Mouse (Mus musculus) ES-E14 (cell line): ENCODE measurements around the gene Trp53i11. TPM values are rescaled to one million over a fixed set of nuclear protein-coding genes. Genes with fewer than 3 reads are reported as not detected.

Experiments
- DNase-seq: peaks from one replicate; pipeline ENCODE4 v3.0.0-alpha.2; 2013; ENCODE audit warnings: low read depth, low spot score
- H3K27ac ChIP-seq: 2 replicates; pipeline ENCODE4 v1.5.1; 2012; ENCODE audit warnings: low read depth, mild to moderate bottlenecking, low read length, moderate library complexity, mixed read lengths; ENCODE audit not compliant: poor library complexity, insufficient read depth, severe bottlenecking
- H3K36me3 ChIP-seq: 2 replicates; pipeline ENCODE4 v1.6.1; 2012; ENCODE audit warnings: mild to moderate bottlenecking, low read length, moderate library complexity, mixed read lengths; ENCODE audit not compliant: control insufficient read depth, poor library complexity, insufficient read depth, severe bottlenecking
- H3K4me1 ChIP-seq, 2 experiments: fragments of 150-350 bp in 1 of 2; sonication (generic) in 1 of 2; 2 replicates each; pipeline ENCODE4 v1.6.1; 2012; ENCODE audit warnings: low read length in 2 of 2, mild to moderate bottlenecking in 1 of 2, mixed read lengths in 1 of 2; ENCODE audit not compliant: control insufficient read depth in 2 of 2, insufficient read depth in 2 of 2, poor library complexity in 1 of 2
- H3K4me3 ChIP-seq, 2 experiments: fragments of 150-350 bp in 1 of 2; sonication (generic) in 1 of 2; 2 replicates each; pipeline ENCODE4 v1.5.1; 2012; ENCODE audit warnings: low read length in 2 of 2, low read depth in 1 of 2, mild to moderate bottlenecking in 1 of 2, mixed read lengths in 1 of 2; ENCODE audit not compliant: insufficient read depth in 1 of 2, poor library complexity in 1 of 2, severe bottlenecking in 1 of 2
- H3K9ac ChIP-seq: 2 replicates; pipeline ENCODE4 v1.6.1; 2012; ENCODE audit warnings: low read depth, mild to moderate bottlenecking, low read length, mixed read lengths; ENCODE audit not compliant: poor library complexity, insufficient read depth, severe bottlenecking
- H3K9me3 ChIP-seq: fragments of 150-350 bp; sonication (generic); 2 replicates; pipeline ENCODE4 v1.6.1; 2012; ENCODE audit warnings: low read depth, mild to moderate bottlenecking, low read length; ENCODE audit not compliant: control insufficient read depth, insufficient read depth
- CHD2 ChIP-seq: IDR thresholded peaks from 2 replicates; pipeline ENCODE4 v1.6.1; 2014; ENCODE audit warnings: mild to moderate bottlenecking, low read depth, low read length, inconsistent platforms
- HCFC1 ChIP-seq: IDR thresholded peaks from 2 replicates; pipeline ENCODE4 v1.6.1; 2012; ENCODE audit warnings: low read length, inconsistent platforms, borderline replicate concordance; ENCODE audit not compliant: insufficient read depth
- MAFK ChIP-seq: IDR thresholded peaks from 2 replicates; pipeline ENCODE4 v1.6.1; 2014; ENCODE audit warnings: mild to moderate bottlenecking, low read depth, low read length, inconsistent platforms; ENCODE audit not compliant: insufficient read depth
- ZC3H11A ChIP-seq: IDR thresholded peaks from 2 replicates; pipeline ENCODE4 v1.6.1; 2012; ENCODE audit warnings: low read depth, mild to moderate bottlenecking, inconsistent platforms, low read length, borderline replicate concordance
- ZNF384 ChIP-seq: IDR thresholded peaks from 2 replicates; pipeline ENCODE4 v1.6.1; 2012; ENCODE audit warnings: low read depth, low read length, inconsistent platforms
- in situ Hi-C, 2 experiments: fragments of 600-800 bp; cut with MboI; formaldehyde crosslinking; loops; one replicate each; pipeline ENCODE4 v1.15.1; 2025; ENCODE audit warnings: low sequenced_read_pairs in 2 of 2, inconsistent platforms in 1 of 2; ENCODE audit not compliant: unreplicated experiment in 2 of 2
- total RNA-seq: library from RNA; depleted of rRNA; stranded (reverse); fragments of 300-350 nt; gene quantifications from 2 replicates; pipeline ENCODE4 v1.2.3, GENCODE M21; 2012

The Trp53i11 gene
- total RNA-seq, 1 experiment, result 21.7 TPM

DNA sequence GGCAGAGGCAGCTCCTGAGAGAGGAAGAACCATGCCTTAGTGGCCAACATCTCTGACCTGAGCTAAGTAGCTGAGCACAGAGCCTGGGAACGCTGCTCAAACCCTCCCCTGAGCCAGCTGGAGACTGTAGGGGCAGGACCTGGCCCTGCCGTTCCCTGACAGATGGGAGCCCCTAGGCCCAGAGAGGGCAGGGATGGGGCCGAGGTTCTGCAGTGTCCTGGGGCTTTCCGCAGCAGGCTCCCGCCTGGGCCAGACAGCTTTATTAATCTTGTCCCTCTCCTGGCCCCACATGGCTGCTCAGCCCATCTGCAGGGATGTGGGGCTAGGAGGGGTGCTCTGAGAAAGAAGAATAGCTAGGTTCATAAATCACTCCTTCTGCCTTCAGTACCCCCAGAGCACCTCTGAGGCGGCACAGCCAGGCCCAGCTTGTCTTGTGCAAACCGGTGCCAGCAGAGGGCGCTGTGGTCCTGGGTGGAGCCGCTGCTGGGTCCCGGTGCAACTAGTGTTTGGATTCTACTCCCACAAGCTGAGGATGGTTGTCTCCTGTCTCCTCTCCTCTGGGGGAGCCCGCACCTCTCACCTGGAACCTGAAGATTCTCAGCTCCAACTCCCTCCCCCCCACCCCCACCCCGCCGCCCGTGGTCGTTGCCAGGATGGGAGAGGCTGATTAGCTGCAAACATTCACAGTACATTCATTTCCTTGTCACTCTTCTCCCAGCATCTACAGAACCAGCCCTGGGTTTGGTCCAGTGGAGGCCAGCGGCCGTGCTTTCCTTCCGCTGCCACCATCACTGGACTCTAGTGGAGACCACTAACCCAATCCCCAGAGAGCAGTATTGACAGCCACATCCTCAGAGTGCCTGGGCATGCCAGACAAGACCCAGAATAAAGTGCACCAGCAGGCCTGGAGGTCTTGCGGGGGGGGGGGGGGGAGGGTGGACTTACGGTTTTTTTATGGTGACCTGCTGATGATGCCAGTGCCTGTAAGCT is 39.6 kb downstream of the Trp53i11 start:
- peaks cover 0 to 2% of the 10 kb centered on the region in 2 experiments; a peak in 1 of 4 replicates for H3K4me1 ChIP-seq
- TF ChIP-seq ZC3H11A (peak; percentile 60; the same call in 1 of the 2 replicates), HCFC1 (no peak)
- no peak overlapping the region for H3K4me3 ChIP-seq
- H3K9me3 ChIP-seq, result no peaks in the 10 kb centered on the region
- H3K36me3 ChIP-seq, result no peaks in the 10 kb centered on the region
- H3K27ac ChIP-seq, result no peak overlapping the region
- in situ Hi-C loops, result loop anchor here in 1 of 2 experiments (10.0 kb wide), 1 partner anchor 108 kb away; the partner anchor contains the start of gene Tspan18
- no peak overlapping the region for H3K9ac ChIP-seq
- DNase-seq, result peak; percentile 60

DNA sequence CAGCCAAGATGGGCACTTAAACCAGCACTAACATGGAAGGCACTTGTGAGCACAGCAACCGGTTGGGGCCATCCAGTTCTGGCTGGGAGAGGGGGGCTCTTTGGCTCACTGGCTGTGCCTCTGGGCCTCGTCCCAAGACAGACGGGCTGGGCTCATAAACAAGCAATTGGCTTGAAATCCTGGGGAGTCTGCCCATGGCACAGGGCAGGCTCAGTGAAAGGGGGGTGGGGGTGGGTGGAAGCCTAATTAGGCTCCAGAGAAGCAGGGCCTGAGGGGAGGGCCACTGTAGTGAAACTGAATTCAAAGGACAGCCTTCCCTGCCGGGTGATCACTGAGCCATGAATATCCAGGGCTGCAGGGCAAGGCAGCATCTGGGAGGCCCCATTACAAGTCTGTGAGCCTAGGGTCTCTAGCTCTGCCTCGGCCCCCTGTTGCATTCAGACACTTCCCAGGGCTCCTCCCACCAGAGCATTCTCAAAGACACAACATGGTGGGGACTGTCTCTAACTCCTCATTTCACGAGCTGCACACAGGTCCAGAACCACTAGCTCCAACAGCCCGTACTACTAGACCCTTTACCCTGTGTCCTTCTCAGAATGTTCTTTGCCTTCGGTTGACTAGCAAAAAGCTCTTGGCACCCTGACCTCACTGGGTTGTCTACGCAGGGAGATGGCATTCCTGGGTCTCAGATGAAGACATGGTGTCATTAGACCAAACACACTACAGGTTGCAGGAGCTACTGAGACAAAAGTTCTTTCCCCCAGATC is 40.5 kb downstream of the Trp53i11 start:
- Histone ChIP-seq H3K4me3 (no peak overlapping the region), H3K4me1 (peaks cover 0 to 2% of the 10 kb centered on the region in 2 experiments; a peak in 1 of 4 replicates), H3K9me3 (no peaks in the 10 kb centered on the region), H3K36me3 (no peaks in the 10 kb centered on the region), H3K9ac (no peak overlapping the region), H3K27ac (no peak overlapping the region)
- in situ Hi-C loops, result loop anchor here in 1 of 2 experiments (10.0 kb wide), 1 partner anchor 107 kb away; the partner anchor contains the start of gene Tspan18
- DNase-seq, result no peak
- TF ChIP-seq MAFK (no peak), ZNF384 (no peak), HCFC1 (no peak)

DNA sequence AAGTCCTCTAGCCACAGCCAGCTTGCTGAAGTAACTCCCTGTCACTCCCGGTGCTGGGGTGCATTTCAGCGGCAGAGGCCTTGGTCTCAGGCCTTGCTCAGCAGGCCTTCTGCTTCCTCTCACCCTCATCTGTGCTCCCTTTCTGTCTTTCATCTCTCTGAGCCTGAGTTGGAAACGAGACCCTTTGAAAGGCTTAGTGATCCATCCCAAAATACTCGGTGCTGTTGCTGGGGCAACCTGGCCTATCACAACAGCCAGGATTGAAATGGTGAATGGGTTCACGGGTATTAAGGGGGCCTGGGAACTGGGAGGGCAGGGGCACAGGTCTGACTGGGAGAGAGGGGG is 41.1 kb downstream of the Trp53i11 start:
- Histone ChIP-seq H3K9me3 (no peaks in the 10 kb centered on the region), H3K9ac (no peak overlapping the region), H3K4me3 (no peak overlapping the region), H3K4me1 (peaks cover 0 to 2% of the 10 kb centered on the region in 2 experiments; a peak in 1 of 4 replicates), H3K27ac (no peak overlapping the region), H3K36me3 (no peaks in the 10 kb centered on the region)
- DNase-seq, result no peak
- in situ Hi-C loops, result loop anchor here in 1 of 2 experiments (10.0 kb wide), 1 partner anchor 106 kb away; the partner anchor contains the start of gene Tspan18
- no peak for TF ChIP-seq HCFC1
- TF ChIP-seq ZC3H11A, result no peak
- no peak for TF ChIP-seq CHD2
- TF ChIP-seq MAFK, result no peak

DNA sequence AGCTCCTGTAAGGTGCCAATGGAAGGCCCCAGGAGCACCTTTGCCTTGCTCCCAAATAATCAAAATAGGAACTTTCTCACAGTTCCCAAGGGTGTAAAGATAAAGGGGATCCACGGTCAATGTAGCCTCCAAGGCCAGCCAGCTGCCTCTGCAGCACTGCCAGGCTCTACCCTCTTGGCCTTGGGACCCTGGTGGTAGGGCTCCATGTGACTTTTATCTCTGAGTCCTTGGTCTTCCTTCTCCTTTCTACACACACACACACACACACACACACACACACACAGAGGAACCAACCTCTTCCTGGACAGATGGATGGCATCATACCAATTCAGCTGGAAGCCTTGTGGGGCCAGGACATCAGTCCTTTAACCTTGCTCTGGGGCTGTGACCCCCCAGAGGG is 44.8 kb downstream of the Trp53i11 start:
- in situ Hi-C loops, result no loop called here
- no peak overlapping the region for H3K27ac ChIP-seq

More for the DNA sequence above, 44.8 kb downstream of the Trp53i11 start:
- Histone ChIP-seq H3K36me3 (no peaks in the 10 kb centered on the region), H3K4me1 (peaks cover 0 to 2% of the 10 kb centered on the region in 2 experiments; a peak in 1 of 4 replicates), H3K9me3 (no peaks in the 10 kb centered on the region), H3K4me3 (no peak overlapping the region), H3K9ac (no peak overlapping the region)
- TF ChIP-seq ZC3H11A (no peak), HCFC1 (no peak)
- DNase-seq, result no peak
